ENCODE assay signal across 33 mouse cellular contexts in the genomic region with DNA sequence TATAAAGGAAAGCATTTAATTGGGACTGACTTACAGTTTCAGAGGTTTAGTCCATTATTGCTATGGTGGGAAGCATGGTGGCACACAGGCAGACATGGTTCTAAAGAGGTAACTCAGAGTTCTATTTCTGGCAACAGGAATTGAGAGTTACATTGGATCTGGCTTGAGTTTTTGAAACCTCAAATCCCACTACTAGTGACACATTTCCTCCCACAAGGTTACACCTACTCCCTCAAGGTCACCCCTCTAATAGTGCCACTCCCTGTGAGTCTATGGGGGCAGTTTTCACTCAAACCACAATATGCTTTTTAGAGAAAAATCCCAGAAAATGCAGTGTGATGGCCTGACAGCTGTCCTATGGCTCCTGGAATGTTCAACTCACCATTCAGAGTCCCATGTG.
"Had no signal": no experiment of that assay in that cellular context is flagged by ENCODE, and none has a peak within 500 bp of the region (broad histone marks: within the 10 kb centered on the region; RNA-seq: fewer than 3 reads in every experiment).

No protein-coding gene starts in this region.

- H3K9me3 ChIP-seq: heart, embryonic 13.5 days; heart, embryonic 15.5 days; hindbrain, embryonic 10.5 days; hindbrain, embryonic 12.5 days; hindbrain, embryonic 15.5 days; intestine, embryonic 15.5 days; kidney, embryonic 15.5 days had no signal

- H3K9ac ChIP-seq: heart, embryonic 13.5 days; heart, embryonic 15.5 days; hindbrain, embryonic 12.5 days; hindbrain, embryonic 13.5 days; hindbrain, embryonic 14.5 days; hindbrain, embryonic 15.5 days; intestine, embryonic 15.5 days; kidney, embryonic 15.5 days had no signal

- DNase-seq: heart, postnatal 10 days; heart, postnatal 14 days; heart, postnatal 36 days; heart, postnatal 4 days; kidney, adult 11 months; kidney, adult 18-20 months; kidney, adult 2 months; kidney, adult 8-10 months; kidney, adult 9 months; kidney, postnatal 10 days; kidney, postnatal 14 days; kidney, postnatal 25 days; kidney, postnatal 36 days; kidney, postnatal 4 days; layer of hippocampus, adult 9-11 months; layer of hippocampus, postnatal 36 days had no signal

- H3K27me3 ChIP-seq: heart, embryonic 13.5 days; heart, embryonic 15.5 days; hindbrain, embryonic 12.5 days; hindbrain, embryonic 13.5 days; hindbrain, embryonic 15.5 days; intestine, embryonic 15.5 days; kidney, embryonic 15.5 days had no signal

- ATAC-seq: hindbrain, embryonic 16.5 days; hindbrain, postnatal 0 days; inflammation-experienced regulatory T-cells, adult 6 months; intestine, embryonic 15.5 days; intestine, embryonic 16.5 days; intestine, postnatal 0 days had no signal

- H3K36me3 ChIP-seq: heart, embryonic 13.5 days; heart, embryonic 15.5 days; hindbrain, embryonic 10.5 days; hindbrain, embryonic 12.5 days; hindbrain, embryonic 13.5 days; hindbrain, embryonic 15.5 days; intestine, embryonic 15.5 days; kidney, embryonic 15.5 days had no signal

- H3K4me1 ChIP-seq: heart, embryonic 13.5 days; heart, embryonic 15.5 days; hindbrain, embryonic 10.5 days; hindbrain, embryonic 12.5 days; hindbrain, embryonic 13.5 days; hindbrain, embryonic 15.5 days; intestine, embryonic 15.5 days; kidney, embryonic 15.5 days had no signal

- H3K4me2 ChIP-seq: heart, embryonic 13.5 days; heart, embryonic 15.5 days; hindbrain, embryonic 12.5 days; hindbrain, embryonic 13.5 days; hindbrain, embryonic 14.5 days; hindbrain, embryonic 15.5 days; intestine, embryonic 15.5 days; kidney, embryonic 15.5 days had no signal

- H3K27ac ChIP-seq: heart, embryonic 13.5 days; heart, embryonic 15.5 days; hindbrain, embryonic 10.5 days; hindbrain, embryonic 12.5 days; hindbrain, embryonic 13.5 days; hindbrain, embryonic 14.5 days; hindbrain, embryonic 15.5 days; hindbrain, postnatal 0 days; intestine, embryonic 15.5 days; kidney, embryonic 15.5 days; kidney, postnatal 0 days; layer of hippocampus, adult 2 months; left cerebral cortex, adult 2 months had no signal

- H3K4me3 ChIP-seq: heart, embryonic 13.5 days; heart, embryonic 15.5 days; hindbrain, embryonic 10.5 days; hindbrain, embryonic 12.5 days; hindbrain, embryonic 13.5 days; hindbrain, embryonic 15.5 days; intestine, embryonic 15.5 days; kidney, embryonic 15.5 days; layer of hippocampus, adult 2 months; left cerebral cortex, adult 2 months had no signal
